7 mouse cellular contexts compared by ENCODE assay signal in the genomic region with DNA sequence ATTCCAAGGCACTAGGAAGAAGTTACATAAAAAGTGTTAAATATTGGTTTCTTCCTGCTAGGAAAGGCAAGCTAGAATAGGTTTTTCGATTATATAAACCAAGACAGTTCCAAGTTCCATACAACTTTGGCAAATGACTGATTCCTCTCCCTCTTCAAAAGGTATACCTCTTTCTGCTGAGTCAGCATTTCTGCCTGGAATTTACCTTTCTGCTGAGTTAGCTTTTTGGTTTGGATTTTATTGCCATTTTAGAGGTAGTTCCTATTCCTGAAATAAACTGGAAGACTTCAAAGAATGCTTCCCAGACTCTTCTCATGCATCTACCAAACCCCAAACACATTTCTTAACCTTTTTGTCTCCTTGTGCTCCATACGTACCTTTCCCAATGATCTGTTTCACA. TPM values are rescaled to one million over a fixed set of nuclear protein-coding genes. Genes with fewer than 3 reads are reported as not detected.
DNase-seq lines count a peak whose midpoint lies in the region; ATAC-seq and TF ChIP-seq lines count a peak whose summit lies in the region.

No protein-coding gene starts in this region.

- H3K27me3 ChIP-seq in embryonic facial prominence, embryonic 14.5 days (replicated peaks; ENCODE audit: control insufficient read depth, insufficient read depth, low read length), result no peaks in the 10 kb centered on the region
- H3K27me3 ChIP-seq in intestine, embryonic 14.5 days (replicated peaks; ENCODE audit: control insufficient read depth, insufficient read depth, low read length), result no peaks in the 10 kb centered on the region
- H3K27me3 ChIP-seq in neural tube, embryonic 12.5 days (replicated peaks), result no peaks in the 10 kb centered on the region

- TF ChIP-seq CTCF in left cerebral cortex, adult 2 months (IDR thresholded peaks at IDR 0.05), result no peak

- no peak for DNase-seq in left cerebral cortex, adult 2 months (ENCODE audit: extremely low spot score in 1 of 2, low spot score in 2 of 2)
- no peak for DNase-seq in left cerebral cortex, adult 18-20 months (ENCODE audit: low spot score in 2 of 2)
- no peak for DNase-seq in embryonic facial prominence, embryonic 14.5 days (ENCODE audit: low spot score)
- no peak for DNase-seq in intestine, embryonic 14.5 days (ENCODE audit: low spot score)
- DNase-seq in adrenal gland, postnatal 14 days, result no peak

- 75% methylated on average over 2 of the region's 2 CpGs for WGBS in embryonic facial prominence, embryonic 14.5 days
- 82% methylated on average over 2 of the region's 2 CpGs for WGBS in intestine, embryonic 14.5 days
- 87% methylated on average over 2 of the region's 2 CpGs for WGBS in neural tube, embryonic 12.5 days

- H3K36me3 ChIP-seq in embryonic facial prominence, embryonic 14.5 days (ENCODE audit: control insufficient read depth, insufficient read depth, low read length), result no peaks in the 10 kb centered on the region
- H3K36me3 ChIP-seq in intestine, embryonic 14.5 days (ENCODE audit: control insufficient read depth, insufficient read depth, low read length), result no peaks in the 10 kb centered on the region
- H3K36me3 ChIP-seq in neural tube, embryonic 12.5 days, result no peaks in the 10 kb centered on the region

- peak overlapping the region; percentile 93; the same call in 1 of the 2 replicates for H3K27ac ChIP-seq in left cerebral cortex, adult 2 months
- H3K27ac ChIP-seq in embryonic facial prominence, embryonic 14.5 days (replicated peaks; ENCODE audit: low read depth, low read length), result no peak overlapping the region
- no peak overlapping the region for H3K27ac ChIP-seq in intestine, embryonic 14.5 days (ENCODE audit: low read depth)
- no peak overlapping the region for H3K27ac ChIP-seq in neural tube, embryonic 12.5 days

- peak overlapping the region; percentile 83 for H3K4me3 ChIP-seq in left cerebral cortex, adult 2 months
- no peak overlapping the region for H3K4me3 ChIP-seq in embryonic facial prominence, embryonic 14.5 days (ENCODE audit: low read depth, low read length)
- no peak overlapping the region; the same call in 1 of the 2 replicates for H3K4me3 ChIP-seq in intestine, embryonic 14.5 days (ENCODE audit: low read depth, low read length)
- no peak overlapping the region for H3K4me3 ChIP-seq in neural tube, embryonic 12.5 days

- peak overlapping the region; percentile 62 for H3K4me2 ChIP-seq in embryonic facial prominence, embryonic 14.5 days (ENCODE audit: low read depth, low read length)
- peak overlapping the region; percentile 63 for H3K4me2 ChIP-seq in intestine, embryonic 14.5 days (ENCODE audit: low read length)
- H3K4me2 ChIP-seq in neural tube, embryonic 12.5 days (replicated peaks), result peak overlapping the region; percentile 72

- H3K9ac ChIP-seq in embryonic facial prominence, embryonic 14.5 days (ENCODE audit: low read depth, low read length), result no peak overlapping the region
- H3K9ac ChIP-seq in intestine, embryonic 14.5 days (ENCODE audit: low read length), result no peak overlapping the region
- no peak overlapping the region for H3K9ac ChIP-seq in neural tube, embryonic 12.5 days

- peaks cover 9% of the 10 kb centered on the region for H3K4me1 ChIP-seq in embryonic facial prominence, embryonic 14.5 days (ENCODE audit: control insufficient read depth, insufficient read depth, low read length)
- H3K4me1 ChIP-seq in intestine, embryonic 14.5 days (replicated peaks; ENCODE audit: control insufficient read depth, insufficient read depth, low read length), result peaks cover 15% of the 10 kb centered on the region
- peaks cover 20% of the 10 kb centered on the region for H3K4me1 ChIP-seq in neural tube, embryonic 12.5 days

- no peaks in the 10 kb centered on the region for H3K9me3 ChIP-seq in embryonic facial prominence, embryonic 14.5 days (ENCODE audit: control insufficient read depth, low read length)
- no peaks in the 10 kb centered on the region for H3K9me3 ChIP-seq in intestine, embryonic 14.5 days (ENCODE audit: control insufficient read depth, low read length)
- H3K9me3 ChIP-seq in neural tube, embryonic 12.5 days, result no peaks in the 10 kb centered on the region

- no peak for ATAC-seq in embryonic facial prominence, embryonic 14.5 days (ENCODE audit: low read depth)
- no peak for ATAC-seq in intestine, embryonic 14.5 days (replicated peaks; ENCODE audit: low FRiP score, low TSS enrichment, low read depth)
- ATAC-seq in neural tube, embryonic 12.5 days (ENCODE audit: low FRiP score, low read depth), result no peak
- ATAC-seq in cerebellum, adult (ENCODE audit: insufficient number of reproducible peaks, low FRiP score, low TSS enrichment), result no peak

- intact Hi-C loops in left cerebral cortex, adult 2 months (cut with DNase I), result no loop called here

RNA-seq across cellular contexts. Expression of a gene that starts 1.9 kb away (rescaled TPM):
- total RNA-seq in left cerebral cortex, adult 2 months (2021), result 10 to 100 TPM in 1 of 2 experiments, 1 to 10 TPM in 1; 8.8 to 10.5 TPM
- 10 to 100 TPM in 1 of 2 experiments, 1 to 10 TPM in 1; 8.4 to 12.3 TPM for total RNA-seq in left cerebral cortex, adult 18-20 months (2021)
- 12.1 and 12.6 TPM in 2 replicates for polyA plus RNA-seq in embryonic facial prominence, embryonic 14.5 days (2014; fragmentation: Nextera tagmentation; extraction: Ambion mirVana)
- polyA plus RNA-seq in intestine, embryonic 14.5 days (2014; fragmentation: Nextera tagmentation; extraction: Ambion mirVana), result 14.9 and 16.0 TPM in 2 replicates
- 20.2 and 20.7 TPM in 2 replicates for polyA plus RNA-seq in neural tube, embryonic 12.5 days (2016; fragmentation: Nextera tagmentation; extraction: Ambion mirVana)
- total RNA-seq in adrenal gland, postnatal 14 days (2021), result 8.2 and 11.0 TPM in 2 replicates

RNA-seq across cellular contexts. Expression of a gene that starts 2.1 kb away (rescaled TPM):
- total RNA-seq in left cerebral cortex, adult 2 months (2021), result 10 to 100 TPM; 27.2 to 30.5 TPM
- 10 to 100 TPM; 24.8 to 29.2 TPM for total RNA-seq in left cerebral cortex, adult 18-20 months (2021)
- 24.0 and 28.3 TPM in 2 replicates for polyA plus RNA-seq in embryonic facial prominence, embryonic 14.5 days (2014; fragmentation: Nextera tagmentation; extraction: Ambion mirVana)
- polyA plus RNA-seq in intestine, embryonic 14.5 days (2014; fragmentation: Nextera tagmentation; extraction: Ambion mirVana), result 50.5 and 51.0 TPM in 2 replicates
- 55.3 and 56.3 TPM in 2 replicates for polyA plus RNA-seq in neural tube, embryonic 12.5 days (2016; fragmentation: Nextera tagmentation; extraction: Ambion mirVana)
- total RNA-seq in adrenal gland, postnatal 14 days (2021), result 16.9 and 17.2 TPM in 2 replicates
